Mouse (Mus musculus) heart, embryonic 12.5 days (tissue): ENCODE data around the gene Pklr. TPM values are rescaled to one million over a fixed set of nuclear protein-coding genes. Genes with fewer than 3 reads are reported as not detected.

Experiments used
- ATAC-seq: fragments of 200-750 bp; cut with Nextera tagmentation; 2 replicates; pipeline ENCODE4 v1.8.0; 2017; ENCODE audit warnings: moderate TSS enrichment, moderate library complexity; ENCODE audit not compliant: insufficient number of reproducible peaks, low FRiP score
- H3K27ac ChIP-seq: fragments of 300-500 bp; sonication (generic); 2 replicates; pipeline ENCODE4 v1.5.1; 2016; ENCODE audit warnings: mild to moderate bottlenecking, moderate library complexity; ENCODE audit not compliant: poor library complexity, severe bottlenecking
- H3K27me3 ChIP-seq: fragments of 300-500 bp; sonication (generic); replicated peaks from 2 replicates; pipeline ENCODE4 v1.6.1; 2016; ENCODE audit warnings: mild to moderate bottlenecking, moderate library complexity
- H3K36me3 ChIP-seq: fragments of 300-500 bp; sonication (generic); 2 replicates; pipeline ENCODE4 v1.6.1; 2016; ENCODE audit warnings: mild to moderate bottlenecking, moderate library complexity
- H3K4me1 ChIP-seq: fragments of 300-500 bp; sonication (generic); replicated peaks from 2 replicates; pipeline ENCODE4 v1.6.1; 2016; ENCODE audit warnings: mild to moderate bottlenecking
- H3K4me2 ChIP-seq: fragments of 300-500 bp; sonication (generic); 2 replicates; pipeline ENCODE4 v1.6.1; 2016; ENCODE audit warnings: mild to moderate bottlenecking, moderate library complexity
- H3K4me3 ChIP-seq: fragments of 300-500 bp; sonication (generic); 2 replicates; pipeline ENCODE4 v1.5.1; 2016; ENCODE audit warnings: mild to moderate bottlenecking
- H3K9ac ChIP-seq: fragments of 300-500 bp; sonication (generic); 2 replicates; pipeline ENCODE4 v1.6.1; 2016; ENCODE audit warnings: mild to moderate bottlenecking, moderate library complexity
- H3K9me3 ChIP-seq: fragments of 300-500 bp; sonication (generic); replicated peaks from 2 replicates; pipeline ENCODE4 v1.6.1; 2016; ENCODE audit warnings: mild to moderate bottlenecking, moderate library complexity
- WGBS: fragments of 180-500 bp; shearing (Covaris S2); methylation state at CpG from one replicate; pipeline ENCODE4 v1.1.7; 2016; 5-methylcytosine and 5-hydroxymethylcytosine counted together
- polyA plus RNA-seq: library from polyadenylated mRNA; unstranded; fragments of >200 nt; fragmentation: Nextera tagmentation; extraction: Ambion mirVana; gene quantifications from 2 replicates; pipeline ENCODE4 v1.2.1, GENCODE M21; 2016

Gene Pklr
- polyA plus RNA-seq, 1 experiment from 2014 or later, result 2.8 TPM

DNA sequence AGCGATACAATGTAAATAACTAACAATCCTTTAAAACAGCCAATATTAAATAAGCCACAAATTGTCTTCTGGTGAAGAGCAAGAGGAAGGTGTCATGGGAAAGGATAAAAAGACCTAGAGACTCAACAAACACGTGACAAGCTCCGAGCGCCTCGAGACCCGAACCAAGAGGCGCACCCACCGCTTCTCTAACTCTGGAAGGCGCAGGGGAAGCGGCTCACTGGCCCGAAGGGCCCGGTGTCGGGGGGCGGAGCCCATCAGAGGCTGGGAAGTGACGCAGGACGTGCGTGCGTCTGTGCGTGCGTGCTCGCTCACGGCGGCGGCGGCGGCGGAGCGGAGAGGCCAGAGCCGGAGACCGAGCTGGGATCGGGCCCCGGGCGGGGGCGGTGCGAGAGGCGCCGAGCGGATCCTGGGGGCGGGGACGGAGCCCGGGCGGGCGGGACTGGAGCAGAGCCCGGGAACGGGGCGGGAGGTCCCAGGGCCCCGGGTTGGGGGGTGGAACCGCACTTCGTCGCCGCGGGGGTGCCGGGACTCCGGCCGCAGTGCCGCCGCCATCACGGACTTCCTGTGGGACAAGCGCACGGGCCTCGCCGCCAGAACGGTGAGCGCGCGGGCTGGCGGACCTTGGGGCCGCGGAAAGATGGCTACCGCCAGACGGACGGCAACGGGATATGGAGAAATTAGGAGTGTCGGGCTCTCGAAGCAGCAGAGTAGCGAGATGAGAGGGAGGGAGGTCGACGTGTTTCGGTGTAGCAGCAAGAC is 28.7 kb downstream of the Pklr start, which contains the start of gene Clk2:
Gene Clk2, plus strand, starts transcription at position 290 of the 762 bp plus-strand sequence.
- Histone ChIP-seq H3K9me3 (no peaks in the 10 kb centered on the region), H3K27ac (peak within 1 kb of the TSS; percentile 97), H3K4me2 (peak within 1 kb of the TSS; percentile 85), H3K9ac (peak within 1 kb of the TSS; percentile 95), H3K4me3 (peak within 1 kb of the TSS; percentile 85), H3K36me3 (peaks cover 31% of the 10 kb centered on the region), H3K4me1 (peaks cover 22% of the 10 kb centered on the region), H3K27me3 (peaks cover 3% of the 10 kb centered on the region)
- ATAC-seq, result peak; percentile 97
- under 1% methylated on average over 79 of the region's 79 CpGs for WGBS

DNA sequence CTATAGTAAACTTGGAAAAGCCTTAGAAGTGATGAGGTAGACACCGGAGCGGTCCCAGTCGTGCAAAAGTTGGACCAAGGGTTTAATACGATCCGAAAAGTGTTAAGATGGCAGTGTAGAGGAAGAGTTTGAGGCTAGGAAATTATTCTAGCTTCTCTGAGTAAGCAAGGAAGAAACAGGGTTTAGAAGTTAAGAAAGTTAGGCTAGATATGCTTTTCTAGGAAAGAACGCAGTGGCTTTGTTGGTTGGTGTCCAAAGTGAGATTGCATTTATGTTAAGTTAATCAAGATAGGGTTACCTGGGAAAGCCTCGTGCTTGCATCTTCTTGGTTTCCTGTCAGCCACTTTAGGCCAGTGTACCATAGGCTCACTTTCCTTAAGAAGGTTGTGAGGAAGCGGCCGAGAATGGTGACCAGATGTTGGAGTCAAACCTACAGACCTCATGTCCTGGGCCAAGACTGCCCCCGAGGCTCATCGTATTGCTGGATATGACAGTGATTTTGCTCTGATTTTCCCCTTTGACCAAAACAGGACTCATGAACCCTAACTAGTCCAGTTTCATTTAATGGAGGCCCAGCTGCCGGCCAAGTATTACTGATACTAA is 29.4 kb downstream of the Pklr start:
- ATAC-seq, result no peak

DNA sequence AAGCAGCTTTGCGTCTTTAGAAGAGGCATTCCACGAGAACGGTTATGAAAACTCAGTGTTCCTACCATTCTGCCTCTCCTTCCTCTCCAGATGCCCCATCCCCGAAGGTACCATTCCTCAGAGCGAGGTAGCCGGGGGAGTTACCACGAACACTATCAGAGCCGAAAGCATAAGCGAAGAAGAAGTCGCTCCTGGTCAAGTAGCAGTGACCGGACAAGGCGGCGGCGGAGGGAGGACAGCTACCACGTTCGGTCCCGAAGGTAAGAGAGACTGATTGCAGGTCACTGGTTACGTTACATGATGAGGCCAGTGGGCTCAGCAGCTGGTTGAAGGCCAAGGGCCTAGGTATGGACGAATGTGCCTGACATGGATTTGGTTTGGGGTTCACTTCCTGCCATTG is 31.0 kb downstream of the Pklr start:
- ATAC-seq, result no peak
- H3K36me3 ChIP-seq, result peaks cover 52% of the 10 kb centered on the region

More for the DNA sequence above, 29.4 kb downstream of the Pklr start:
- H3K4me2 ChIP-seq, result peak overlapping the region; percentile 85
- peak overlapping the region; percentile 85 for H3K4me3 ChIP-seq
- peak overlapping the region; percentile 97 for H3K27ac ChIP-seq
- H3K36me3 ChIP-seq, result peaks cover 38% of the 10 kb centered on the region
- peak overlapping the region; percentile 95 for H3K9ac ChIP-seq
- no peaks in the 10 kb centered on the region for H3K27me3 ChIP-seq
- H3K9me3 ChIP-seq, result no peaks in the 10 kb centered on the region
- WGBS, result 24% methylated on average over 12 of the region's 12 CpGs
- peaks cover 16% of the 10 kb centered on the region for H3K4me1 ChIP-seq

DNA sequence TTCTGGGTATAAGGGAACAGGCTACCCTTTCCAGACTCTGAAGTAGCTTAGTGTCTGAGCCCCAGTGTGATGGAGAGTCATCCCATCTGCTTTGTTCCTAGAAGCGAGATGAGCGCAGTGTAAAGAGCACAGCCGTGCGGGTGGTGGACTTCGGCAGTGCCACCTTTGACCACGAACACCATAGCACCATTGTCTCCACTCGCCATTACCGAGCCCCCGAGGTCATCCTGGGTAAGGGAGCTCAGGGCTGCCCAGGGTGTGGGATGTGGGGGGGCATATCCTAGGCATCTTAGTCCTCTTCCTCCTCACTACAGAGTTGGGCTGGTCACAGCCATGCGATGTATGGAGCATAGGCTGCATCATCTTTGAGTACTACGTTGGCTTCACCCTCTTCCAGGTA is 38.9 kb downstream of the Pklr start:
- no peak for ATAC-seq
- Histone ChIP-seq H3K9me3 (no peaks in the 10 kb centered on the region), H3K36me3 (peaks cover 75% of the 10 kb centered on the region), H3K4me3 (no peak overlapping the region), H3K4me2 (no peak overlapping the region), H3K4me1 (peaks cover 12% of the 10 kb centered on the region), H3K27ac (no peak overlapping the region), H3K27me3 (no peaks in the 10 kb centered on the region), H3K9ac (no peak overlapping the region)
- 94% methylated on average over 11 of the region's 11 CpGs for WGBS

More for the DNA sequence above, 31.0 kb downstream of the Pklr start:
- no peak overlapping the region for H3K9ac ChIP-seq
- H3K4me3 ChIP-seq, result no peak overlapping the region
- H3K4me2 ChIP-seq, result no peak overlapping the region
- H3K27me3 ChIP-seq, result no peaks in the 10 kb centered on the region
- no peak overlapping the region for H3K27ac ChIP-seq
- peaks cover 16% of the 10 kb centered on the region for H3K4me1 ChIP-seq
- H3K9me3 ChIP-seq, result no peaks in the 10 kb centered on the region
- 93% methylated on average over 19 of the region's 19 CpGs for WGBS

DNA sequence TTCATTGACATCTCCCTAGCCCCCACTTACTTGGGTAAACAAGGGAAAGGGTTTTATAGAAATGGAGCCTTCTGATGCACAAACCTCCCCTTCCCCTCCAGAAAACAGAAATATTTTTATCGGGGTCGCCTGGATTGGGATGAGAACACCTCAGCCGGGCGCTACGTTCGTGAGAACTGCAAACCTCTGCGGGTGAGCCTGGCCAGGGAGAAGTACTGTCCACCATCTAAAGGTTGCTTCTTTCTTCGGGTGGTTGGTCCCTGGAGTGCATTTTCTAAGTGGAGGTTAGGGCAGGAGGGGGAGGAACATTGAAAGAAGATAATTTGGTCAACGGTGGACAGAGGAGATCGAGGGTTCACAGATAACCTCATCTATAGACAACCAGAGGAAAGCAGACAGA is 39.6 kb downstream of the Pklr start:
- Histone ChIP-seq H3K4me2 (no peak overlapping the region), H3K4me1 (peaks cover 12% of the 10 kb centered on the region), H3K36me3 (peaks cover 75% of the 10 kb centered on the region), H3K27ac (no peak overlapping the region), H3K9ac (no peak overlapping the region), H3K27me3 (no peaks in the 10 kb centered on the region), H3K4me3 (no peak overlapping the region), H3K9me3 (no peaks in the 10 kb centered on the region)
- ATAC-seq, result no peak
- 86% methylated on average over 10 of the region's 10 CpGs for WGBS

DNA sequence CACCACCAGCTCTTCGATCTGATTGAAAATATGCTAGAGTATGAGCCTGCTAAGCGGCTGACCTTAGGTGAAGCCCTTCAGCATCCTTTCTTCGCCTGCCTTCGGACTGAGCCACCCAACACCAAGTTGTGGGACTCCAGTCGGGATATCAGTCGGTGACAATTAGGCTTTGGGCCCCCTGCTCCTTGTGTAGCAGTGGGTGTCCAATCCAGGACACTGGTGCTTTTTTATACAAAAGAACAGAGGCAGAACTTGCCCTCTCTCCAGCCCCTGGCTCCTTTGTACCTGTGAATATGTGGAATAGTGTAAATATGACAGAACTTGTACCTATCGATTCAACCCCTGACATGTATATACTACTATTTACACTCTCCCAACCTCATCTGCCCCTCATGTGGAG is 40.5 kb downstream of the Pklr start:
- no peak overlapping the region for H3K4me3 ChIP-seq
- 84% methylated on average over 7 of the region's 7 CpGs for WGBS
- H3K9me3 ChIP-seq, result no peaks in the 10 kb centered on the region
- no peak overlapping the region for H3K27ac ChIP-seq
- H3K36me3 ChIP-seq, result peaks cover 76% of the 10 kb centered on the region
- H3K9ac ChIP-seq, result no peak overlapping the region
- H3K4me1 ChIP-seq, result peaks cover 12% of the 10 kb centered on the region
- no peaks in the 10 kb centered on the region for H3K27me3 ChIP-seq
- no peak for ATAC-seq
- no peak overlapping the region for H3K4me2 ChIP-seq

DNA sequence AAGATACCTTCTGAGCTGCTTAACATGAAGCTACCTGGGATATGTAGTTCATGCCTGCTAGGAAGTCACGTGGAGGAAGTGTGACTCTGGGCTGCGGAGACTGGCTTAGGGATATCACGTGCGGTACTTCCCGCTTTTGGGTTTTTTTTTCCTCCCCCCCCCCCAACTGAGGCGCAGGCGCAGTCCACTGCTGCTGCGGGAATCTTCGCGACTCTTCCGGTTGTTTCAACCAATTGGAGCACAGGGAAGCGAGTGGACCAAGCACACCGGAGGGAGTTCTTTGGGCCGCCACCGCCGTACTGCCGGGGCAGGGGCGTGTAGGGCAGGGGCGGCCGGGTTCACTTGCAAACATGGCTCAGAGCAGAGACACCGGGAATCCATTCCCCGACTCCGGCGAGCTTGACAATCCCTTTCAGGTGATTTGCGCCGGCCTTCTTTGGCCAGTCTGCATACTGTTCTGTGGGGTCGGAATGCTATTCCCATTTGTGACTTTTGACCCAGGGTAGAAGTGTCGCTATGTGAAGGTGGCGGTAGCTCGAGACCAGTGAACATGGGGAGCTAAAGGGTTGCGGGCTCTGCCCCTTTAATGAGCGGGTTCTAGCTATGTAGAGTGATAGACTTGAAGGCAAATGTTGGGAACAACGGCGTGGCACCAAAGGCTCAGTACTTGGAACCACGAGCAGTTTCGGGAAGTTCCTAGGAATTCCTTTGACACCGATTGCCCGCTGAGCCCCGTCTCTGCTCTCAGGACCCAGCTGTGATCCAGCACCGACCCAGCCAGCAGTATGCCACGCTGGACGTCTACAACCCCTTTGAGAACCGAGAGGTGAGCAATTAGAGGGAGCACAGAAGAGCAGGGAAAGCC is 41.5 kb downstream of the Pklr start, which contains the start of gene Scamp3:
Gene Scamp3, plus strand, starts transcription at position 232 of the 865 bp plus-strand sequence.
- WGBS, result under 1% methylated on average over 43 of the region's 43 CpGs
- H3K27ac ChIP-seq, result peak within 1 kb of the TSS; percentile 59

DNA sequence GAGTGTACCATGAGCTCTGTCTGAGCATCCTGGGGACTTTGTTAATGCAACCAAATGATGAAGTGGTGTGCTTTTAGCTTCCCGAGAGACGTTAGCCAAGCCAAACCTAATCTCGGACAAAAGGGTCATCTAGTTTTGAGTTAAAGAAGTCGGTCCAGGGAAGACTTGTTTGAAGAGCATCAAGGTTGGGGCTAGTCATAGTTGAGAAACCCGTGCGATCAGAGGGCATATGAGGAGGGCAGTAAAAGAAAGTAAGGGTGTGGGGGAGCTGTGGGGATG is 42.1 kb downstream of the Pklr start:
- ATAC-seq, result no peak
- peak overlapping the region; percentile 65 for H3K4me3 ChIP-seq
- no peaks in the 10 kb centered on the region for H3K9me3 ChIP-seq
- H3K36me3 ChIP-seq, result peaks cover 73% of the 10 kb centered on the region
- H3K4me1 ChIP-seq, result peaks cover 16% of the 10 kb centered on the region
- WGBS, result 7% methylated on average over 6 of the region's 6 CpGs
- H3K27ac ChIP-seq, result peak overlapping the region; percentile 59; the same call in 1 of the 2 replicates
- no peaks in the 10 kb centered on the region for H3K27me3 ChIP-seq
- peak overlapping the region; percentile 81 for H3K4me2 ChIP-seq
- peak overlapping the region; percentile 80 for H3K9ac ChIP-seq

More for the DNA sequence above, 41.5 kb downstream of the Pklr start, which contains the start of gene Scamp3:
- Histone ChIP-seq H3K9ac (peak within 1 kb of the TSS; percentile 80), H3K4me1 (peaks cover 12% of the 10 kb centered on the region), H3K27me3 (no peaks in the 10 kb centered on the region), H3K36me3 (peaks cover 77% of the 10 kb centered on the region), H3K4me2 (peak within 1 kb of the TSS; percentile 81), H3K4me3 (peak within 1 kb of the TSS; percentile 65), H3K9me3 (no peaks in the 10 kb centered on the region)
- ATAC-seq, result peak; percentile 93

DNA sequence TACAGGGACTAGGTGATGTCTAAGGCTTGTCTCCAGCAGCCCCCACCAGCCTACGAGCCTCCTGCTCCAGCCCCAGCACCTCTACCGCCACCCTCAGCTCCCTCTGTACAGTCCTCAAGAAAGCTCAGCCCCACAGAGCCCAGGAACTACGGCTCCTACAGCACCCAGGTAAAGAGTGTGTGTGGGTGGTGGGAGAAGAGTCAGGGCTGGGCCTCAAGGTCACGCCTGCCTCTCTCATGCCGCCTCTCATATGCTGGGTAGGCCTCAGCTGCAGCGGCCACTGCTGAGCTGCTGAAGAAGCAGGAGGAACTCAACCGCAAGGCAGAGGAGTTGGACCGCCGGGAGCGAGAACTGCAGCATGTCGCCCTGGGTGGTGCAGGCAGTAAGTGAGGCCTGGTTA is 43.1 kb downstream of the Pklr start:
- H3K4me3 ChIP-seq, result no peak overlapping the region
- no peak for ATAC-seq
- H3K36me3 ChIP-seq, result peaks cover 62% of the 10 kb centered on the region
- H3K9me3 ChIP-seq, result no peaks in the 10 kb centered on the region
- H3K27me3 ChIP-seq, result no peaks in the 10 kb centered on the region
- H3K27ac ChIP-seq, result no peak overlapping the region
- H3K9ac ChIP-seq, result no peak overlapping the region
- H3K4me1 ChIP-seq, result peaks cover 21% of the 10 kb centered on the region
- WGBS, result 88% methylated on average over 11 of the region's 11 CpGs
- H3K4me2 ChIP-seq, result 0 out of 2 replicates have a peak overlapping the region, but pooled peaks have one; percentile 81

DNA sequence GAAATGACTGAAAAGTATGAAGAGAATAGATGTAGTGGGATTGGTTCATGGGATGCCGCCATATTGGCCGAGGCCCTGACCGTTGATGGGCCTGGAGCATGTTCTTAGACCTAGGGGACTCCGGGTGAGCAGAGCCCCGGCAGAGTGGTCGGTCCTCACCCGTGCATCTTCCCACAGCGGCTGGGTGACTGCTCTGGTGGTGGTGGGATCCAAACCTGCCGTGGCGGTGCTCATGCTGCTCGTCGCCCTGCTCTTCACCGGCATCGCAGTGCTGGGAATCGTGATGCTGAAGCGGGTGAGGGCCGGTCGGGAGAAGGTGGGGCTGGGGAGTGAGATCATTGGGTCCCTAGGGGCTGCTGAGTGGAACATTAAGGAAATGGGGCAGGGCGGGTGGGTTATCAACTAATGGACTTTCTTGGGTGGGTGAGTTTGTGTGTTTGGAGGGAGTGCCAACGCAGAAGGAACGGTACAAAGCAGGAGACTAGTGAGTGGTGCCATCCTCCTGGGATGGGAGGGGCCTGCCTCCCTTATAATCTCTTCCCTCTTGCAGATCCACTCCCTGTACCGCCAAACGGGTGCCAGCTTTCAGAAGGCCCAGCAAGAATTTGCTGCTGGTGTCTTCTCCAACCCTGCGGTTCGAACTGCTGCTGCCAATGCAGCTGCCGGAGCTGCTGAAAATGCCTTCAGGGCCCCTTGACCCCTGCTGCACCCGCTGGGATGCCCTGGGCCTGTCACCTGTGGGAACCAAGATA is 46.0 kb downstream of the Pklr start:
- ATAC-seq, result no peak
- no peak overlapping the region for H3K4me2 ChIP-seq
- peaks cover 36% of the 10 kb centered on the region for H3K4me1 ChIP-seq
- H3K36me3 ChIP-seq, result peaks cover 36% of the 10 kb centered on the region
- no peak overlapping the region for H3K27ac ChIP-seq
- 91% methylated on average over 27 of the region's 27 CpGs for WGBS
- H3K9me3 ChIP-seq, result no peaks in the 10 kb centered on the region
- 0 out of 2 replicates have a peak, but pooled peaks cover 6% of the 10 kb centered on the region for H3K27me3 ChIP-seq
- no peak overlapping the region for H3K4me3 ChIP-seq
- H3K9ac ChIP-seq, result no peak overlapping the region
